Mouse (Mus musculus) gonadal fat pad, adult 2 months (tissue): Measurements from ENCODE around the gene Cdr1. TPM values are rescaled to one million over a fixed set of nuclear protein-coding genes. Genes with fewer than 3 reads are reported as not detected.

ENCODE experiments used
- DNase-seq: peaks from one replicate; pipeline ENCODE4 v3.0.0-alpha.2; 2012; ENCODE audit warnings: low read depth
- polyA plus RNA-seq: library from polyadenylated mRNA; depleted of rRNA; stranded (reverse); fragments of >200 nt; gene quantifications from 2 replicates; pipeline ENCODE4 v1.2.3, GENCODE M21; 2012; rRNA removed

The Cdr1 gene
- not detected in 2 replicates for polyA plus RNA-seq

DNA sequence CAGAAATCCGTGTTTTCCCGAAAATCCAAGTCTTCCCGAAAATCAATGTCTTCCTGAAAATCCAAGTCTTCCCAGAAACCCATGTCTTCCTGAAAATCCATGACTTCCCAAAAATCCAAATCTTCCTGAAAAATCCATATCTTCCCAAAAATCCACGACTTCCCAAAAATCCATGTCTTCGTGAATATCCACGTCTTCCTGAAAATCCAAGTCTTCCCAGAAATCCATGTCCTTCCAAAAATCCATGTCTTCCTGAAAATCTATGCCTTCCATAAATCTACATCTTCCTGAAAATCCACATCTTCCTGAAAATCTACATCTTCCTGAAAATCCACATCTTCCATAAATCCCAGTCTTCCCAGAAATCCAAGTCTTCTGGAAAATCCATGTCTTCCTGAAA lies at the start of gene Cdr1:
Gene Cdr1, minus strand, starts transcription at position 101 of the 400 bp plus-strand sequence.
- no peak for DNase-seq

DNA sequence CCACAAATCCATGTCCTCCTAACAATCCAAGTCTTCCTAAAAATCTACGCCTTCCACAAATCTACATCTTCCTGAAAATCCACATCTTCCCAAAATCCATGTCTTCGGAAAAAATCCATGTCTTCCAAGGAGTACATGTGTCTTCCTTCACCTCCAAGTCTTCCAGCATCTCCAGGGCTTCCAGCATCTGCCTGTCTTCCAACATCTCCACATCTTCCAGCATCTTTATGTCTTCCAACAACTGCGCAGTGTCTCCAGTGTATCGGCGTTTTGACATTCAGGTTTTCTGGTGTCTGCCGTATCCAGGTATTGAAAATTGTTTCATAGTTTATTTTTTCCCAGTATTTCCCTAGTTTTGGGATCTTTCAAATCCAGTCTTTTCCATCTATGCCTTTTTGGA lies 511 bp upstream of the Cdr1 start:
- no peak for DNase-seq

DNA sequence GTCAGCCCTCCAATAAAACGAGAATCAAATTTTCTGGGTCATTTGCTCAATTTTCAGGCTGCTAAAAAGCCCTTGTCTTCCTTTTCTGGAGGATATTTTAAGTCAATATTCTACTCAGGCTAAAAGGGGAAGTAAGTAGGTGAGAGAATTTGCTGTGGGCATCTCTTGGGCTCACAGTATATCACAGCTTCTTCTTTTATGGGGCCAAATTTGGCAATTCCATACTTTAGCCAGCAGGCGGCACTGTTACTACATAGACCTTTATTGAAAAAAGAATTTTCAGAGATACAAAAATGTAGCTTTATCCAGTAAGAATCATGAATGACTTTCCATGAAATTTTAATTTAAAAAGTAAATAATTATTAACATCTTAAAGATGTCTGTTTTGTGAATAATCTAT lies 18.8 kb downstream of the Cdr1 start:
- no peak for DNase-seq

DNA sequence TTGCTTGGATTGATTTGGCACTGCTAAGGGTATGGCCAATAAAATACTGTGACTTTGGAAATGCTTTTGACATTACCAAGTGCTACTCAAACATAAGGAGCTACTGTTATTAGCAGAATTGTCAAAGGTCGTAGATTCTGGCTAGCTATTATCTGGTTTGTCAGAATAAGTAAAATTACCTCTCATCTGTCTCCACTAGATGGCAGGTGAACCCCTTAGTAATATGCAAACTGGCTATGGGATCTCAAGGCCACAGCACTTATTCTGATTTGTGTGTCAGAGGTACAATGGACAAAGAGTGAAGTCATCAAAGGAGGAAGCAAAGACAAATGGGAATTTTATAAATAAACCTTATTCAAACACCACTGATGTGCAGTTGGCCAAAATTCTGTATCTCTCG lies 24.1 kb downstream of the Cdr1 start:
- no peak for DNase-seq

DNA sequence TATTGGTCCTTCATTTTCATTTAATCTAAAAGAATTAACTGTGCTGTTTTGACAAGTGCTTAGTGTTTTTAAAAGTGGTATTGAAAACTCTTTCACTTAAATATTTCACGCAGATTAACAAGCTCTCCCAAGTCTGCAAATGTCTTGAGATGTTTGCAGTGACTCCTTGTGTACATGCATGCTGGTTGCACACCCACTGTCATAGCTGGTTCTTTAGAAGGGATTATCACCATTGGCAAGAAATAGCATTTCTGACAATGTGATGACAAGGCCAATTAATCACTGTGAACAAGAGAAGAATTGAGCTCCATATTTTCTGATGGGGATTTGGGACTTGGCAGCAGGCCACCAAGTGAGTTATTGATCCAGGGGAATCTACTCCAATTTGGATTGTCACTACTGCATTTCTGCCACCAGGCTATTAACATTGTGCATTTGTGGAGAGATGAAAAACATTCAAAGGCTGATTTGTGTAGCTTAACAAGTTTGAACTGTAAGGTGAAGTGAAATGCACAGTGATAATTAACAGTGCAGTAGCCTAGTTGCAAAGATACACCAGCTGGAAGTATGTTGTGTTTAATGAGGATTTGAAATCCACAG lies 30.6 kb downstream of the Cdr1 start:
- DNase-seq: no peak

DNA sequence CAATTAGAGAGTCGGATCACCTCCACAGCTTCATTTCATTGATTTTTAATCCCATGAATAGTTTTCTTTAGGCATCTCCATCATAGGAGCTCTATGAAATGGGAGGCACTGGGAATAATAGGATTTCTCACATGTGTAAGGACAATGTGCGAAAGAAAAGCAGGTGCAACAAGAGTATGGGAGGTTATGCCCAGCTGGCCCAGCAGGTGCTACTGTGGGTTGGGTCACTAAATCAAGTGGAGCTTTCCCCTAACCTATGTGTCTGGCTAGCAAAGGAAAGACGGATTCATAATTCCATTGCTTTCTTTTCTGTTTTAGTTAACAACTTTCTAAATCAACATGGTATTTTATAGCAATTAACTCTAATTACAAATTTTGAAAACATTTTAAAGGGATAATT lies 31.1 kb downstream of the Cdr1 start:
- DNase-seq: no peak

DNA sequence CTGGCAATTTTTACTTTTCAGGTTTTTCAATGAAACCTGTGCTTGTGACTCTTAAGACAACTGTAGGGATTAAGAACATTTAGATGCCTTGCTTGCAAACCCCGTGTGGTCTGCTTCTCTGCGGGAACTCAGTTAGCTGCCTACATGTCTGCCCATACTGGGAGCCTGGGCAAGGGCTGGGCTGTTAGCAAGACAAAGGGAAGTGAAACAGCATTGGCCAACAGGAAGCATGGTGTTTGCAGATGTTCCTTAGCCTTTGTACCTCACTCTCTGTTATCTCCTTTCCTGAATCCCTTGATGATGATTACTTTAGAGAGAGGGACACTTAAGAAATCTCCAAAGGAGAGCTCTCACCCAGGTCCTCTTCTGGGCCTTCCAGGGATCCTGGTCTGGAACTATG lies 38.8 kb downstream of the Cdr1 start:
- DNase-seq: no peak

DNA sequence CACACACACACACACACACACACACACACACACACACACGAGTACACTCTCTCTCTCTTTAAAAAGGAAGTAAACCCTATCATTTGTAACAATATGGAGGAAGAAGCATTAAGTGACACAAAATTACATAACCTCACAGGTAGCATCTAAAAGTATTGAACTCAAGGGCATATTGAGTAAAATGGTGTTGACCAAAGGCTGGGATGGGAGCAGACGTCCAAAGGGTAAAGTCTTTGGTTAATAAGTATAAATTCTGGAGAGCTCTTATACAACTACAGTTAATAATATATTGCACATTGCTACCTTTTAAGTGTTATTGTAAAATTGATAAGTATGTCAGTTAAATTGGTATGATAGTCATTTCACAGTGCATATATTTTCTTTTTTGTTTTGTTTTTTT lies 39.9 kb downstream of the Cdr1 start:
- DNase-seq: no peak

DNA sequence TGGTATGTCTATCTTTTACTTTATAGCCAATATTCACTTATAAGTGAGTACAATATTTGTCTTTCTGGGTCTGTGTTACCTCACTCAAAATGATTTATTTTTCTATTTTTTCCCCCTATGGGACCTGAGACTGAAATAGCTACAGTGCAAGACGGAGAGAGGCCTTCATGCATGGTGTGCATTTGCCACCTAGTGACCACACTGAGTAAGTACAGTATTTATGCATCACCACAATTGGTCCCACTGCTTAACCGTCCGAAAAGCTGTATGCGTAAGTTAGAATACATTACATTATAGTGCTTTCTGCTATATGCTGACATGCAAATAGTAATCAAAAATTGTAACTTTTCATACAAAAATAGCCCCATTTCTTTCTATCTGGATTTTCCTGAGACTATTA lies 50.8 kb downstream of the Cdr1 start:
- DNase-seq: no peak
